ENCODE assay signal across 16 mouse cellular contexts in the genomic region with DNA sequence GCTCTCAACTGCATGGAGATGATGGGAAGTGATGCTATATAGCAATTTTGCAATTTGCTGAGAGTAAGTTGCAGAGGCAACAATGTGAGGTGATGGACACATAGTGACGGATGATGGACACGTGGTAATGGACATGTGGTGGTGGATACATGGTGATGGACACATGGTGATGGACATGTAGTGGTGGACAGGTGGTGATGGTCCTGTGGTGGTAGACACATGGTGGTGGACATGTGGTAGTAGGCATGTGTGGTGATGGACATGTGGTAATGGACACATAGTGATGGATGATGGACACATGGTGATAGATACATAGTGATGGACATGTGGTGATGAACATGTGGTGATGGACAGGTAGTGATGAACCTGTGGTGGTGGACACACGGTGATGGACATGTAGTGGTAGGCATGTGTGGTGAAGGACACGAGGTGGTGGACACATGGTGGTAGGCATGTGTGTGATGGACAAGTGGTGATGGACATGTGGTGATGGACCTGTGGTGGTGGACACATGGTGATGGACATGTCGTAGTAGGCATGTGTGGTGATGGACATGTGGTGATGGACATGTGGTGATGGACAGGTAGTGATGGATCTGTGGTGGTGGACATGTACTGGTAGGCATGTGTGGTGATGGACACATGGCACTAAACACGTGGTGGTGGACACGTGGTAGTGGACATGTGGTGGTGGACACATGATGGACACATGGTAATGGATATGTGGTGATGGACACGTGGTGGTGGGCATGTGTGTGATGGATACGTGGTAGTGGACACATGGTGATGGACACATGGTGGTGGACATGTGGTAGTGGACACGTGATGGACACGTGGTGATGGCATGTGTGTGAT.
DNase-seq lines count a peak whose midpoint lies in the region; ATAC-seq and TF ChIP-seq lines count a peak whose summit lies in the region.
"Had no signal": no experiment of that assay in that cellular context is flagged by ENCODE, and none has a peak within 500 bp of the region (broad histone marks: within the 10 kb centered on the region; RNA-seq: fewer than 3 reads in every experiment).

No protein-coding gene starts in this region.

- peak; percentile 40 for DNase-seq in intestine, embryonic 14.5 days (ENCODE audit: low spot score)
- DNase-seq in thymus, postnatal 36 days: no peak
- DNase-seq in right cerebral cortex, postnatal 14 days: no peak
- DNase-seq: cerebellum, adult 18-20 months; gastrocnemius, postnatal 14 days; lung, postnatal 10 days; thymus, postnatal 14 days had no signal

- no peak overlapping the region for H3K9ac ChIP-seq in intestine, embryonic 14.5 days (ENCODE audit: low read length)
- H3K9ac ChIP-seq in intestine, postnatal 0 days (ENCODE audit: low read depth, low read length): no peak overlapping the region
- no peak overlapping the region for H3K9ac ChIP-seq in neural tube, embryonic 12.5 days
- no peak overlapping the region for H3K9ac ChIP-seq in neural tube, embryonic 15.5 days (replicated peaks)
- no peak overlapping the region for H3K9ac ChIP-seq in limb, embryonic 12.5 days (replicated peaks)
- H3K9ac ChIP-seq: heart, embryonic 15.5 days had no signal

- H3K36me3 ChIP-seq in intestine, embryonic 14.5 days (ENCODE audit: control insufficient read depth, insufficient read depth, low read length): no peaks in the 10 kb centered on the region
- no peaks in the 10 kb centered on the region for H3K36me3 ChIP-seq in intestine, postnatal 0 days (ENCODE audit: control insufficient read depth, insufficient read depth)
- H3K36me3 ChIP-seq in neural tube, embryonic 12.5 days: no peaks in the 10 kb centered on the region
- no peaks in the 10 kb centered on the region for H3K36me3 ChIP-seq in neural tube, embryonic 15.5 days
- H3K36me3 ChIP-seq in limb, embryonic 12.5 days: no peaks in the 10 kb centered on the region
- H3K36me3 ChIP-seq: heart, embryonic 15.5 days had no signal

- no peak for TF ChIP-seq CTCF in intestine, postnatal 0 days (IDR thresholded peaks at IDR 0.05; ENCODE audit: low read depth)

- H3K4me1 ChIP-seq in intestine, embryonic 14.5 days (replicated peaks; ENCODE audit: control insufficient read depth, insufficient read depth, low read length): no peaks in the 10 kb centered on the region
- H3K4me1 ChIP-seq in intestine, postnatal 0 days (replicated peaks; ENCODE audit: control insufficient read depth, insufficient read depth, low read length): no peaks in the 10 kb centered on the region
- H3K4me1 ChIP-seq in neural tube, embryonic 12.5 days: no peaks in the 10 kb centered on the region
- H3K4me1 ChIP-seq in neural tube, embryonic 15.5 days: no peaks in the 10 kb centered on the region
- H3K4me1 ChIP-seq in limb, embryonic 12.5 days (replicated peaks): no peaks in the 10 kb centered on the region; the same call in 1 of the 2 replicates
- H3K4me1 ChIP-seq: heart, embryonic 15.5 days had no signal

- WGBS in intestine, embryonic 14.5 days: 93% methylated on average over 11 of the region's 11 CpGs
- WGBS in intestine, postnatal 0 days: 94% methylated on average over 11 of the region's 11 CpGs
- WGBS in neural tube, embryonic 12.5 days: 92% methylated on average over 11 of the region's 11 CpGs
- 96% methylated on average over 11 of the region's 11 CpGs for WGBS in neural tube, embryonic 15.5 days
- WGBS in limb, embryonic 12.5 days: 92% methylated on average over 11 of the region's 11 CpGs

- H3K9me3 ChIP-seq in intestine, embryonic 14.5 days (ENCODE audit: control insufficient read depth, low read length): no peaks in the 10 kb centered on the region
- H3K9me3 ChIP-seq in intestine, postnatal 0 days (ENCODE audit: control insufficient read depth): no peaks in the 10 kb centered on the region
- no peaks in the 10 kb centered on the region for H3K9me3 ChIP-seq in neural tube, embryonic 12.5 days
- no peaks in the 10 kb centered on the region for H3K9me3 ChIP-seq in neural tube, embryonic 15.5 days (replicated peaks)
- H3K9me3 ChIP-seq in limb, embryonic 12.5 days: no peaks in the 10 kb centered on the region
- H3K9me3 ChIP-seq: heart, embryonic 15.5 days had no signal

- H3K27me3 ChIP-seq in intestine, embryonic 14.5 days (replicated peaks; ENCODE audit: control insufficient read depth, insufficient read depth, low read length): no peaks in the 10 kb centered on the region
- no peaks in the 10 kb centered on the region for H3K27me3 ChIP-seq in intestine, postnatal 0 days (replicated peaks; ENCODE audit: control insufficient read depth, insufficient read depth, low read length)
- no peaks in the 10 kb centered on the region for H3K27me3 ChIP-seq in neural tube, embryonic 12.5 days (replicated peaks)
- H3K27me3 ChIP-seq in neural tube, embryonic 15.5 days (replicated peaks): no peaks in the 10 kb centered on the region
- no peaks in the 10 kb centered on the region for H3K27me3 ChIP-seq in limb, embryonic 12.5 days
- H3K27me3 ChIP-seq: heart, embryonic 15.5 days had no signal

- no peak overlapping the region for H3K4me2 ChIP-seq in intestine, embryonic 14.5 days (ENCODE audit: low read length)
- no peak overlapping the region for H3K4me2 ChIP-seq in intestine, postnatal 0 days (replicated peaks; ENCODE audit: low read depth)
- H3K4me2 ChIP-seq in neural tube, embryonic 12.5 days (replicated peaks): no peak overlapping the region
- no peak overlapping the region for H3K4me2 ChIP-seq in neural tube, embryonic 15.5 days
- H3K4me2 ChIP-seq in limb, embryonic 12.5 days: no peak overlapping the region
- H3K4me2 ChIP-seq: heart, embryonic 15.5 days; liver, embryonic 11.5 days had no signal

- no peak overlapping the region for H3K27ac ChIP-seq in intestine, embryonic 14.5 days (ENCODE audit: low read depth)
- no peak overlapping the region for H3K27ac ChIP-seq in intestine, postnatal 0 days (ENCODE audit: low read depth, low read length)
- no peak overlapping the region for H3K27ac ChIP-seq in neural tube, embryonic 12.5 days
- no peak overlapping the region for H3K27ac ChIP-seq in neural tube, embryonic 15.5 days (replicated peaks)
- no peak overlapping the region for H3K27ac ChIP-seq in limb, embryonic 12.5 days
- H3K27ac ChIP-seq: heart, embryonic 15.5 days had no signal

- ATAC-seq in intestine, embryonic 14.5 days (replicated peaks; ENCODE audit: low FRiP score, low TSS enrichment, low read depth): peak; percentile 47; the same call in 1 of the 2 replicates
- ATAC-seq in intestine, postnatal 0 days: no peak
- ATAC-seq in neural tube, embryonic 12.5 days (ENCODE audit: low FRiP score, low read depth): peak; percentile 29; the same call in 1 of the 2 replicates
- no peak for ATAC-seq in neural tube, embryonic 15.5 days (ENCODE audit: low FRiP score)
- ATAC-seq in limb, embryonic 12.5 days (ENCODE audit: insufficient number of reproducible peaks, insufficient read depth, low FRiP score, low TSS enrichment, low read depth): peak; percentile 68
- ATAC-seq: CD4-positive, CD25-positive, alpha-beta regulatory T cell, adult 4 months; forebrain, embryonic 16.5 days; intestine, embryonic 16.5 days had no signal

- H3K4me3 ChIP-seq in intestine, embryonic 14.5 days (ENCODE audit: low read depth, low read length): no peak overlapping the region
- H3K4me3 ChIP-seq in intestine, postnatal 0 days (ENCODE audit: low read depth, low read length): no peak overlapping the region
- no peak overlapping the region for H3K4me3 ChIP-seq in neural tube, embryonic 12.5 days
- no peak overlapping the region for H3K4me3 ChIP-seq in neural tube, embryonic 15.5 days (replicated peaks)
- H3K4me3 ChIP-seq in limb, embryonic 12.5 days (replicated peaks): no peak overlapping the region
- H3K4me3 ChIP-seq: heart, embryonic 15.5 days had no signal

Comparison
In these comparisons a context has a peak if more than half of its experiments do, and no peak if none do; other contexts are left out.
1. ATAC-seq: peak in intestine, embryonic 14.5 days (single experiment), neural tube, embryonic 12.5 days (single experiment) and limb, embryonic 12.5 days (single experiment); none in intestine, postnatal 0 days (single experiment) and neural tube, embryonic 15.5 days (single experiment).